Mouse (Mus musculus): ENCODE results near the gene Ak4.
"Not testable (repeated sequence)": the region's sequence is repeated elsewhere in the genome, so short reads cannot be mapped to it uniquely, and the experiment has no call there.

Gene Ak4

GRCm38 (mm10) chr4:101424495-101424894 lies 5.4 kb downstream of the Ak4 start:
- DNase-seq, result no peak

GRCm38 (mm10) chr4:101425119-101425518 lies 6.0 kb downstream of the Ak4 start:
- no peak for DNase-seq

DNA sequence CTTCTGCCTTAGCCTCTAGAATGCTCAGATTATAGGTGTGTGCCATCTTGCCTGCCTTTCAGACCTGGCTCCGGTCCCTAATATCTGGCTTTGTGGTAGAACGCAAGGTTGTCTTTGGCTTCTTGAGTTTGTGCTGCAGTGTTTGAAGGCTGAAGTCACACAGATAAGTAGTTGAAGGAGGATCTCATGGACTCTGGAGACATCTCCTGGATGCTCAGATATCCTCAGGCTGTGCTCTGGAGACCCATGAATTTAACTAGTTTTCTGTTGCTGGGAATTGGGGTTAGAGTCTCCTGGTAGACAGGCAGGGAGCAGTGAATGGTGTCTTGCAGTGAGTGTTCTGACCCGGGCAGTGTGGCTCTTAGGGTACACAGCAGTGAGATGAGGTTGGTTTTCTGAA lies 6.6 kb downstream of the Ak4 start:
- DNase-seq, result no peak

DNA sequence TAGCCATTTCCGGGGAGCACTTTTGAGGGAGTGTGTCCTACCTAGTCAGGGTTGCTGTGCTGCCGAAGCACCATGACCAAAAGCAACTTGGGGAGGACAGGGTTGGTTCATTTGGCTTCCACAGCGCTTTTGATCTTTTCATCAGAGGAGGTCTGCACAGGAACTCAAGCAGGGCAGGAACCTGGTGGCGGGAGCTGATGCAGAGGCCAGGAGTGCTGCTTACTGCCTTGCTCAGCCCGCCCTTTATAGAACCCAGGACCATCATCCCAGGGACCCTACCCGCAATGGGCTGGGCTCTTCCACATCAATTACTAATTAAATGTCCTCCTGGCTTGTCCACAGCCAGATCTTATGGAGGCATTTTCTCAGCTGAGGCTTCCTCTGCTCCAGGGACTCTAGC lies 7.5 kb downstream of the Ak4 start:
- no peak for DNase-seq

DNA sequence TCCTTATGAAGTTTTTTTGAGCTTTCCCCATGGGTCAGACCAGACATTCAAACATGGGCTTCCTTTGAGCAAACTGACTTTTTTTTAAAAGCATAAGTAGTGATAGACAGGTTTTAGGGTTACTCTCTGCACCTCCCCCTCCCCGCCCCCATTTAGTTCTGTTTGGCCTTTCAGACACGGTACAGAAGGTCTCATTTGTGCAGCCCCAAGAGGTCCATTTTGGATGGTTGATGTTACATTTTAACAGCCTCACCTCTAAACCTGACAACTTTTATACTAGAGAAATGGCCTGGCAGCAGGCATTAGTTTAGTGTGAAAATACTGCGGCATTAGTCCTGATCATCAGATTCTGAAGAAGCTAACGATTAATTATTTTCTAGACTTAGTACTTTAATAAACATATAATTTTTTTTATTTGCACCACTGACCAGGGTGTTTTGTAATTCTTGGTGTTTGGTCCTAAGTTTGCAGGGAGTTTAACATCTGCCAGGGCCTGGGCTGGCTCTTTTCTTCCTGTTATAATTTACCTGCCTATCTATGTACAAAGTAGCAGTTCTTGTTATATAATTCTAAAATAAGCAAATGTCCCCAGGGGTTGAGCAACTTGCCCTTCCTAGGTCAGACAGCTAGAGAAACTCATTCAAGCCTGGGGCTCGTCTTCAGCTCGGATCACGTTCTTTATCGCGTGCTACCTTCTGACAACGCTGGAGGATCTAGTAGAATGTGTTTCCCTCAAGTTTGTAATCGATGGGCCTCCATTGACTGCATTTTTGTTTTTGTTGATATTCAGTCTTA lies 9.0 kb downstream of the Ak4 start:
- DNase-seq, result no peak

DNA sequence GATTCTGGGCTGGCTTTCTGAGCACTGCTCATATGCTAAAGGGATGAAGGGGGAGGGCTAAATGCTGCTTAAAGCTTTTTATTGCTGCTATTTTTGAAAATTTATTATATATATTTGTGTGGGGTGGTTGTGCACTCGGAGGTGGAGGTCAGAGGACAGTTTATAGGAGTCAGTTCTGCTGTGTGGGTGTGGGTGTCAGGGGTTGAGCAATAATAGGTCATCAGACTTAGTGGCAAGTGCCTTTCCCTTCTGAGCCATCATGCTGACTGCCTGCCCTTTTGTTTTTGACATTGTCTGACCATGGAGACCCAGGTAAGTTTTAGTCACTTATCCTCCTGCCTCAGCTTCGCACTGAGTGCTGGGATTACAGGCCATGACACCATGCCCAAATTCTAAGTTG lies 10.0 kb downstream of the Ak4 start:
- DNase-seq, result no peak

DNA sequence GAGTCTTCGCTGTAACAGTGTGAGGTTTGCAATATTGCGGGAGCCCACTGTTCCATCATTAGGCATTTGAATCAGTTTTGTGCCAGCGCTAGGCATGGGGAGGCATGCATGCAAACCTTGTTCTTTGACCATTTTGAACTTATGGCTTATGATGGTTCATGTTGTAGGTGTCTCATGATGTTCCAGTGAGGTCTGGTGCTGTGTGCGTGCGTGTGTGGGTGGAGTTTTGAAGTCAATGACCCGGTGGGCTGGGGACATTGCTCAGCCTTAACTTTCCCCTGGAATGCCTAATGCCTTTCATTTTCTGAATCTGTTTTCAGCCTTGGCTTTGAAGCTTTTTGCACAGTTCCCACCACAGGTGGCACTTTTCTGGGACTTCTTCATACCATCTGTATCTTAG lies 10.9 kb downstream of the Ak4 start:
- DNase-seq, result no peak

DNA sequence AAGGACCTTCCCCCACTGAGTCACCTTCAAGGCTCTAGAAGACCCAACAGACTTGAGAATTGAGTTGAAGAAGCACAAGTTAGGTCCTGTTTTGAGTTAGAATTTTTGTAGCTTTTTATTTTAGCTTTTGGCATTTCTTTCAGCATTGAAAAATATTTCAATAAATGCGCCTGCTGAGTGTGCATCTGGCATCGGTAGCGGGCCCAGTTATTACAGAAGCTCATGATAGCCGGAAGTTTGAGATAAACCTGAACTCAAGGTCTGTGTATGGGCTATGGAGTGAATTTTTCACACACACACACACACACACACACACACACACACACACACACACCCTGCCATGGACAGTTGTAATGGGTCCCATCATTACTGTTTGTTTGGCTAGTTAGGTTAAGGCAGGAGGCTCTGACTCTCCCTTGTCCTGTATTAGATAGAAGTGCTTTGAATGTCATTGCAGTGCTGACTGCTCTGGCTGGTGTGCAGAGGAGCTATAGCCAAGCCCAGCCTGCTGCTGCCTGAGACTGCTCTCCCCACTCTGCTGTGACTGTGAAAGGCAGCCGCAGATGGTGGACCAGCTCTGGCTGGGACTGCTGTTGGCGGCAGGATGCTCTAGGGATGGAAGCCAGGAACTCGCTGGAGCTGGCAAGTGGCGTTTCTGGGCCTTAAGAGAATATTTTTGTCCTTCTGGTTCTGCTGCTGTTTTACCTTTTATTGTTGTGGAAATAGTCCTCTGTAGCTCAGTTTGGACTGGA lies 17.9 kb downstream of the Ak4 start:
- peak; percentile 40 for DNase-seq

DNA sequence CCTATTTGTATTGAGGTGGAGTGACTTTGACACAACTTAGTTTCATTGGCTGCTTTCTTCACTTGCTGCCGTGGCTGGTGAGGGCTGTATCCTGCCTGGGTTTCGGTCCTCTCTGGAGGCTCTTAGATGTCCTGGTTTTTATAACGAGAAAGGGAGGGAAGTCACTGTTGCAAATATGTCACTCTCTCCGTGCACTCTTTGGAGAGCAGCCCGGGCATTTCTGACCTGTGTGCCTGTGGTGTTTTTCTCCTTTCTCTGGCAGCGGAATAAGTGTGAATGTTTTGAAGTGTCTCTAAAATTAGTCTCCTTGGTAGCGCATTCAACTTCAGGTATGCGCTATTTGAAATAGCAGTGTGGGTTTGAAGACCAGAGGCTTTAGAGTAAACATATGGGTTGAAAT lies 19.2 kb downstream of the Ak4 start:
- DNase-seq, result peak; percentile 6

DNA sequence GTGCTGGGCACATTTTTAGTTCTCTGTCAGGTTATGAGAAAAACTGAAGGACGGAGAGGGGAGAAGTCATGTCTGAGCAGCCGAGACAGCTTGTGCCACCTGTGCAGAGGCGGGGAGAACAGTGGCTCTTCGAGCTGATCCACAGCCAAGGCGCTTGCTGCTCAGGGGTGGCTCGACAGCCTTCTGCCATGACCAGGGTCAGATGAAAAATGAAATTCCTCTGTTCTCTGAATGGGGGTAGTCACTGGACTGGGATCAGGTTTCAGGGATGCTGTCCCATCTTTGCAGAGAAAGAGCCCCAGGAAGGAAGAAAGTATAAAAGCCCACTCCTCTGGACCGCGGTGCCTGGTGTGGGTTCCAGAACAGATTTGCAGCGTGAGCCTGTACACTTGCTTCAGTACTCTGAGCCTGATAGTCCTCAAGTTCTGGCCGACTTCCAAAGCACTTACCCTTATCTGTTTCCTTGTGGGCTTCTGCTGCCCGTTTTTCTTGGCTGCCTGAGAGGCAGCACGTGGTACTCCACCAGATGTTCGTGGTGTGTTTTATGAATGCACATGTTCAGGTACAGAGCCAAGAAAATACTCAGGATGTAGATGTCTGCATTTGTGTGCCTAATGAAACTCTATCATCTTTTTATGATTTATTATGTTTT lies 20.8 kb downstream of the Ak4 start:
- DNase-seq, result peak; percentile 77

GRCm38 (mm10) chr4:101442791-101443190 lies 23.7 kb downstream of the Ak4 start:
- no peak for DNase-seq

DNA sequence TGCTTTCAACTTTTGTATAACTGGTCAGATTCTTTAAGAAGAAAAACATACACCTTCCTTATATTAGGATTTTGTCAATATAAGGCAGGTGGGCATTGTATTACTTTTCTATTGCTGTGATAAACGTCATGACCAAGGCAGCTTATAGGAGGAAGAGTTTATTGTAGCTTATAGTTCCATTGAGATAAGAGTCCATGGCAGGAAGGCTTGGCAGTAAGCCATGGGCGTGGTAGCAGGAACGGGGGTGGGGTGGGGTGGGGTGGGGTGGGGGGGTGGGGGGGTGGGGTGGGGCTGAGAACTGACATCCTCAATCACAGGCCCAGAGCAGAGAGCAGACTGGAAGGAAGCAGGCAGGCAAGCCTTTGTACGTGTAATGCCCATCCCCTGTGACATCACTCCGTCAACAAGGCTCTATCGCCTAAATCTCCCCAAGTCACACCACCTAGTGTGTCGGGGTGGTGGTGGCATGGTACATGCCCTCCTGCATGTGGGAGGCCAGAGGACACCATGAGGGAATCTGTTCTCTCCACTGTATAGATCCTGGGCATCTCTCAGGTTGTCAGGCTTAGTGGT lies 24.4 kb downstream of the Ak4 start:
- DNase-seq, result no peak

DNA sequence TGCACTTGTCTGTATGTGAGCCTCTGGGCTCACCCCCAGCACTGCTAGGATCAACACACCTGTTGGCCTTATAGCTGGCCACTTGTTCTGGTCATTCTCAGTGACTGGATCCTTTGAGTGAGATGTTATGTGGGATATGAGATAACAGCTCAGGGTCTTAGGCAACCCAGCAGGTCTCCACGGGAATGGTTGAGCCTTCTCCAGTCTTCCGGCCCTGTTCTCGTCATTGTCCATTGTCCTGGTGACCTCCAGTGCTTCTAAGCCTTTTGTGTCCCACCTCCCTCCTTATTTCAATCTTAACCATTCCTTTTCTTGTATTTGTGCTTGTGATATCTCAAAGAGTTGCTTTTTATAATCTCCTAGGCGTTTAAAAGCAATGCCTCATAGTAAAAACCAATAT lies 26.6 kb downstream of the Ak4 start:
- DNase-seq, result no peak

- not testable (repeated sequence) for DNase-seq
These were observed 27.5 kb downstream of the Ak4 start for GRCm38 (mm10) chr4:101446606-101447005.

GRCm38 (mm10) chr4:101448701-101449100 lies 29.6 kb downstream of the Ak4 start:
- no peak for DNase-seq

DNA sequence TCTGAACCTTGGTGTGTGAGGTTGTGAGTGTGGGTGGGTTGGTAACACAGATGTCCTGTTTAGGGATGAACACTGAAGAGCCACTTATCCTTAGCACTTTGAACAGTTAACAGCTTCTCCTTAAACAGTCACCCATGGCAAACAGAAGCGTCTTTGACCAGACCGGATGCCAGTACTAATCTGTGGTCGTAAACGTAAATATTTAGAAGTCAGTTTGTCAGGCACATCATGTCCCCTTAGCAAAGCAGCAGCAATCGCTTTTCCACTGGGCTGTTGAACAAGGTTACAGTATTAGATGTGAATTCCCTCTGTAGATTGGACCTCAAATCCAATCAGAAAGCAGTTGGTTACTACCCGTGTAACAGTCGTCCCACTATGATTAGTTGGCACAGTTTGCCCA lies 30.3 kb downstream of the Ak4 start:
- no peak for DNase-seq

GRCm38 (mm10) chr4:101450150-101450780 lies 31.2 kb downstream of the Ak4 start:
- DNase-seq, result peak; percentile 16

GRCm38 (mm10) chr4:101451089-101451488 lies 32.0 kb downstream of the Ak4 start:
- no peak for DNase-seq

DNA sequence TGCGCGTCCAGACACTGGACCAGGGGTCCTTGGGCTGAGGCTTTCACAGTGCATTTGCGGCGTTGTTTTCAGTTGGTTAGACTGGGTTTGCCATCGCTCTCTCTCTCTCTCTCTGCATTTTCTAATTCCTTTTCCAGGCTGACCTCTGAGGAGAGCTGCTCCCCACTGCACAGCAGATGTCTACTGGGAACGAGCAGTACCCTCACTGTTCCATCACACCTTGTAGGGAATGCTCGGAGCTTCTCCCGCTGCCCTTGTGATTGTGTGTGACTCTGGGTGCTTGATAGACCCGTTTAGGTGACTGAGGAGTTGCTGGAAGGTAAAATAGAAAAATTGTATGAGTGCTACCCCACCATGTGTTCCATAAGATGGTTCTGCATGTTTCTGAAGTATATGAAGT lies 33.8 kb downstream of the Ak4 start:
- no peak for DNase-seq

DNA sequence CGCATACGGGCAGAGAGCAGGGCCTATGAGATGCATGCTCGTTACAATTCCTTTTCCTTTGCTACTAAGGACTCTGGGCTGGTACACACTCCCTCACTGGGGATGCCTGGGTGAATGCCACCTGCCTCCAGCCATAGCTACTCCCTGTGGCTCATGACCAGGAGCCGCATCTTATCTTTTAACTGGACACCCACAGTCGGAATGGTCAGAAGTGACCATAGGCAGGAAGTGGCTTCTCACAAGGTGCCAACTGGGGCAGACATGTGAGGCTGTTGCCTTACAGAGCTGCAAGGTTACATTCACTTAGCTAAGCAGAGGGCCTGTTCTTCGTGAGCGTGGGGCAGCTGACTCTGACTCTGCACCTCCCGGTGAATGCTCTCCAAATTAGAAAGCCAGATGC lies 38.1 kb downstream of the Ak4 start:
- no peak for DNase-seq

- peak; percentile 67 for DNase-seq
These were observed 39.3 kb downstream of the Ak4 start for GRCm38 (mm10) chr4:101458341-101458740.

GRCm38 (mm10) chr4:101459358-101459757 lies 40.3 kb downstream of the Ak4 start:
- no peak for DNase-seq

DNA sequence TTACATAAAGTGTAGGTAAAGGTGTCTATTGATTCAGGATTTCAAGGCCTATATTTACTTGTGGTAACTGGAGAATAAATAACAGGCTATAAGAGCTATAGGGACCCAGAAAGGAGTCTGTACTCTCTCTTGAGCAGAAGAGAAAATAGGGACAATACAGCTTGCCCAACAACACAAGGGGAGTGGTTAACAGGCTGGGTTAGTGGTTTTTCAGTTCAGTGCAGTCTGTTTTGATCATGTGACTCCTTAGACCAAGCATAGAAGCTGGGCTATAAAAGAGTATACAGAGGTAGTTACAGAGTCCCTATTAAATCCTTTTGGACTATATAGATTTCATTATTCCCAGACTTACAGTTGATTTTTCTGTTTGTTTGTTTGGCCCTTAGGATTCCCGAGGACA lies 41.0 kb downstream of the Ak4 start:
- DNase-seq, result no peak

Data from lung, postnatal 14 days (tissue).